Mouse (Mus musculus): ENCODE results near the gene Olfr628. TPM values are rescaled to one million over a fixed set of nuclear protein-coding genes. Genes with fewer than 3 reads are reported as not detected.
"Not testable (repeated sequence)": the region's sequence is repeated elsewhere in the genome, so short reads cannot be mapped to it uniquely, and the experiment has no call there.

Olfr628 gene
- polyA plus RNA-seq (2012; rRNA removed), result not detected in 2 replicates

- Histone ChIP-seq H3K27me3 (ENCODE audit: control insufficient read depth, insufficient read depth, low read length) (no peaks in the 10 kb centered on the region), H3K4me3 (ENCODE audit: low read depth, low read length) (no peak within 1 kb of the TSS), H3K4me1 (ENCODE audit: control insufficient read depth, insufficient read depth, insufficient read length, low read length) (no peaks in the 10 kb centered on the region), H3K27ac (ENCODE audit: insufficient read depth, low read depth, low read length) (no peak within 1 kb of the TSS), H3K36me3 (ENCODE audit: control insufficient read depth, insufficient read depth, low read length) (no peaks in the 10 kb centered on the region)
- 85% methylated on average over 1 of the region's 1 CpGs for WGBS
- TF ChIP-seq CTCF (IDR thresholded peaks at IDR 0.05; ENCODE audit: extremely low read depth, insufficient read length, insufficient replicate concordance, low read depth, low read length) (no peak), POLR2A (IDR thresholded peaks at IDR 0.05; ENCODE audit: low read depth, low read length) (no peak)
Observed at GRCm38 (mm10) chr7:103730074-103730473, at the start of gene Olfr628. TSS of gene Olfr628 (plus strand) at chr7:103730374.

- H3K27me3 ChIP-seq (ENCODE audit: control insufficient read depth, insufficient read depth, low read length), result no peaks in the 10 kb centered on the region
- TF ChIP-seq CTCF (IDR thresholded peaks at IDR 0.05; ENCODE audit: extremely low read depth, insufficient read length, insufficient replicate concordance, low read depth, low read length), result no peak
- TF ChIP-seq POLR2A (IDR thresholded peaks at IDR 0.05; ENCODE audit: low read depth, low read length), result no peak
Observed at GRCm38 (mm10) chr7:103682420-103682819, 47.8 kb upstream of the Olfr628 start, which contains the start of gene Olfr625-ps1. TSS of gene Olfr625-ps1 (plus strand) at chr7:103682720.

GRCm38 (mm10) chr7:103699469-103699868, 30.7 kb upstream of the Olfr628 start:
- TF ChIP-seq POLR2A (IDR thresholded peaks at IDR 0.05; ENCODE audit: low read depth, low read length) (no peak), CTCF (IDR thresholded peaks at IDR 0.05; ENCODE audit: extremely low read depth, insufficient read length, insufficient replicate concordance, low read depth, low read length) (no peak)
- Histone ChIP-seq H3K27me3 (ENCODE audit: control insufficient read depth, insufficient read depth, low read length) (no peaks in the 10 kb centered on the region), H3K4me1 (ENCODE audit: control insufficient read depth, insufficient read depth, insufficient read length, low read length) (no peaks in the 10 kb centered on the region), H3K4me3 (ENCODE audit: low read depth, low read length) (no peak overlapping the region), H3K27ac (ENCODE audit: insufficient read depth, low read depth, low read length) (no peak overlapping the region), H3K36me3 (ENCODE audit: control insufficient read depth, insufficient read depth, low read length) (no peaks in the 10 kb centered on the region)
- 83% methylated on average over 4 of the region's 4 CpGs for WGBS

More at GRCm38 (mm10) chr7:103682420-103682819, 47.8 kb upstream of the Olfr628 start, which contains the start of gene Olfr625-ps1:
- Histone ChIP-seq H3K4me1 (ENCODE audit: control insufficient read depth, insufficient read depth, insufficient read length, low read length) (no peaks in the 10 kb centered on the region), H3K27ac (ENCODE audit: insufficient read depth, low read depth, low read length) (no peak within 1 kb of the TSS), H3K4me3 (ENCODE audit: low read depth, low read length) (no peak within 1 kb of the TSS), H3K36me3 (ENCODE audit: control insufficient read depth, insufficient read depth, low read length) (no peaks in the 10 kb centered on the region)

- TF ChIP-seq CTCF (IDR thresholded peaks at IDR 0.05; ENCODE audit: extremely low read depth, insufficient read length, insufficient replicate concordance, low read depth, low read length) (no peak), POLR2A (IDR thresholded peaks at IDR 0.05; ENCODE audit: low read depth, low read length) (no peak)
- Histone ChIP-seq H3K36me3 (ENCODE audit: control insufficient read depth, insufficient read depth, low read length) (no peaks in the 10 kb centered on the region), H3K27ac (ENCODE audit: insufficient read depth, low read depth, low read length) (no peak overlapping the region), H3K4me3 (ENCODE audit: low read depth, low read length) (no peak overlapping the region), H3K4me1 (ENCODE audit: control insufficient read depth, insufficient read depth, insufficient read length, low read length) (no peaks in the 10 kb centered on the region), H3K27me3 (ENCODE audit: control insufficient read depth, insufficient read depth, low read length) (no peaks in the 10 kb centered on the region)
- 31% methylated on average over 2 of the region's 2 CpGs for WGBS
Observed at GRCm38 (mm10) chr7:103712024-103712423, 18.1 kb upstream of the Olfr628 start.

GRCm38 (mm10) chr7:103714371-103714770, 15.8 kb upstream of the Olfr628 start, which contains the start of gene Olfr243:
TSS of gene Olfr243 (plus strand) at chr7:103714671.
- TF ChIP-seq CTCF (IDR thresholded peaks at IDR 0.05; ENCODE audit: extremely low read depth, insufficient read length, insufficient replicate concordance, low read depth, low read length) (no peak), POLR2A (IDR thresholded peaks at IDR 0.05; ENCODE audit: low read depth, low read length) (no peak)
- no peaks in the 10 kb centered on the region for H3K36me3 ChIP-seq (ENCODE audit: control insufficient read depth, insufficient read depth, low read length)
- no peak within 1 kb of the TSS for H3K27ac ChIP-seq (ENCODE audit: insufficient read depth, low read depth, low read length)
- H3K27me3 ChIP-seq (ENCODE audit: control insufficient read depth, insufficient read depth, low read length), result no peaks in the 10 kb centered on the region
- H3K4me1 ChIP-seq (ENCODE audit: control insufficient read depth, insufficient read depth, insufficient read length, low read length), result no peaks in the 10 kb centered on the region
- no peak within 1 kb of the TSS for H3K4me3 ChIP-seq (ENCODE audit: low read depth, low read length)

- not testable (repeated sequence) for H3K4me3 ChIP-seq (ENCODE audit: low read depth, low read length); H3K27me3 ChIP-seq (ENCODE audit: control insufficient read depth, insufficient read depth, low read length); H3K36me3 ChIP-seq (ENCODE audit: control insufficient read depth, insufficient read depth, low read length); H3K4me1 ChIP-seq (ENCODE audit: control insufficient read depth, insufficient read depth, insufficient read length, low read length); H3K27ac ChIP-seq (ENCODE audit: insufficient read depth, low read depth, low read length)
- WGBS, result 97% methylated on average over 1 of the region's 1 CpGs
Observed at GRCm38 (mm10) chr7:103716398-103716797, 13.8 kb upstream of the Olfr628 start.

GRCm38 (mm10) chr7:103744843-103745242, 14.7 kb downstream of the Olfr628 start, which contains the start of gene Olfr629:
TSS of gene Olfr629 (minus strand) at chr7:103744943.
- 70% methylated on average over 2 of the region's 2 CpGs for WGBS

GRCm38 (mm10) chr7:103757233-103757632, 27.1 kb downstream of the Olfr628 start, which contains the start of gene Olfr630:
TSS of gene Olfr630 (minus strand) at chr7:103757333.
- no peaks in the 10 kb centered on the region for H3K36me3 ChIP-seq (ENCODE audit: control insufficient read depth, insufficient read depth, low read length)
- no peak within 1 kb of the TSS for H3K27ac ChIP-seq (ENCODE audit: insufficient read depth, low read depth, low read length)
- WGBS, result 44% methylated on average over 2 of the region's 2 CpGs
- H3K4me1 ChIP-seq (ENCODE audit: control insufficient read depth, insufficient read depth, insufficient read length, low read length), result no peaks in the 10 kb centered on the region
- no peak for TF ChIP-seq CTCF (IDR thresholded peaks at IDR 0.05; ENCODE audit: extremely low read depth, insufficient read length, insufficient replicate concordance, low read depth, low read length)
- TF ChIP-seq POLR2A (IDR thresholded peaks at IDR 0.05; ENCODE audit: low read depth, low read length), result no peak
- H3K4me3 ChIP-seq (ENCODE audit: low read depth, low read length), result no peak within 1 kb of the TSS
- H3K27me3 ChIP-seq (ENCODE audit: control insufficient read depth, insufficient read depth, low read length), result no peaks in the 10 kb centered on the region

More at GRCm38 (mm10) chr7:103744843-103745242, 14.7 kb downstream of the Olfr628 start, which contains the start of gene Olfr629:
- TF ChIP-seq POLR2A (IDR thresholded peaks at IDR 0.05; ENCODE audit: low read depth, low read length) (no peak), CTCF (IDR thresholded peaks at IDR 0.05; ENCODE audit: extremely low read depth, insufficient read length, insufficient replicate concordance, low read depth, low read length) (no peak)
- Histone ChIP-seq H3K27me3 (ENCODE audit: control insufficient read depth, insufficient read depth, low read length) (no peaks in the 10 kb centered on the region), H3K4me1 (ENCODE audit: control insufficient read depth, insufficient read depth, insufficient read length, low read length) (no peaks in the 10 kb centered on the region), H3K27ac (ENCODE audit: insufficient read depth, low read depth, low read length) (no peak within 1 kb of the TSS), H3K36me3 (ENCODE audit: control insufficient read depth, insufficient read depth, low read length) (no peaks in the 10 kb centered on the region), H3K4me3 (ENCODE audit: low read depth, low read length) (no peak within 1 kb of the TSS)

GRCm38 (mm10) chr7:103762212-103762611, 32.0 kb downstream of the Olfr628 start:
- H3K4me1 ChIP-seq (ENCODE audit: control insufficient read depth, insufficient read depth, insufficient read length, low read length); H3K4me3 ChIP-seq (ENCODE audit: low read depth, low read length); H3K36me3 ChIP-seq (ENCODE audit: control insufficient read depth, insufficient read depth, low read length); H3K27me3 ChIP-seq (ENCODE audit: control insufficient read depth, insufficient read depth, low read length); H3K27ac ChIP-seq (ENCODE audit: insufficient read depth, low read depth, low read length): not testable (repeated sequence)
- 68% methylated on average over 6 of the region's 6 CpGs for WGBS

GRCm38 (mm10) chr7:103767687-103768086, 37.5 kb downstream of the Olfr628 start:
- not testable (repeated sequence) for H3K27ac ChIP-seq (ENCODE audit: insufficient read depth, low read depth, low read length); H3K4me3 ChIP-seq (ENCODE audit: low read depth, low read length); H3K36me3 ChIP-seq (ENCODE audit: control insufficient read depth, insufficient read depth, low read length); H3K4me1 ChIP-seq (ENCODE audit: control insufficient read depth, insufficient read depth, insufficient read length, low read length); H3K27me3 ChIP-seq (ENCODE audit: control insufficient read depth, insufficient read depth, low read length)
- WGBS, result 91% methylated on average over 6 of the region's 6 CpGs

Measured in small intestine, adult 2 months (tissue).